Mouse (Mus musculus): ENCODE measurements at regions not wholly inside any gene's neighbourhood (a gene's known extent, or its start where the extent isn't known, plus 50 kb on each side); places are given as distances from the start of the nearest gene placed in this dataset.

GRCm38 (mm10) chr2:78972288-78973117, 104.6 kb downstream of the Ube2e3 start:
- DNase-seq = no peak

GRCm38 (mm10) chr2:78973811-78974210, 105.9 kb downstream of the Ube2e3 start:
- DNase-seq = no peak

GRCm38 (mm10) chr2:78974683-78975392, 106.9 kb downstream of the Ube2e3 start:
- DNase-seq = no peak

DNA sequence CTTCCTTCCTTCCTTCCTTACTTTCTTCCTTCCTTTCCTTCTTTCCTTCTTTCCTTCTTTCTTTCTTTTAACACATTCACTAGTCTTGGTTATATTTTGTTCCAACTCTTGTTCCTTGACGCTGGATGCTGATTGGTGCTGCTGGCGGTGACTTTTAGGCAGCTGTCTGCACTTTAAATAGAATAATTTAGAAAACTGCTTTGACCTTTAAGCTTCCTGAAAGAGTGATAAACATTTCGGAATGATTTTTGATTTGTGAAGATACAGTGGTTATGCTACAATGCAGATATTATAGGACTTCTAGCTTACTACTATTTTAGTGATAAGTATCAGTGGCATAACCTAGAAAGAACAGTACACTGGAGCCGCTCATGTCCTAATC, 107.5 kb downstream of the Ube2e3 start:
- DNase-seq = no peak

DNA sequence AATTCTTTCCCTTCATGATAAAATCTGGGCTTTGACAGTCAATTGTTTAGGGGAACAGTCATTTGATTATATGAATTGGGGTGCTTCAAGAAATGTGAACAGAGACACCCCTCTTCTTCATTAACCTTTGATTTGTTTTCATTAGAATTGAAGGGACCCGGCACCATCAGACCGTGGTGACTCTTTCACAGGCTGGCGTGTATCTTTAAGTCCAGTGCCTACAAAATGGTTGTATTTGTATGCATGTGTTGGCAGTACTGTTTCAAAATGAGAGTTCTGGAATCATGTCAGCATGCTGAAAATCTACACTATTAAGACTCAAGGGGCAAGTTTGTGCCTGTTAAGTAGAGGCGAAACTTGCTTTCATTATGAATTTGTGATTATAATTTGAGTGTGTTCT, 108.2 kb downstream of the Ube2e3 start:
- DNase-seq = no peak

GRCm38 (mm10) chr2:78977632-78978397, 109.9 kb downstream of the Ube2e3 start:
- DNase-seq = no peak

- no peak for DNase-seq
Measured at GRCm38 (mm10) chr2:78980019-78980418, 112.1 kb downstream of the Ube2e3 start.

DNA sequence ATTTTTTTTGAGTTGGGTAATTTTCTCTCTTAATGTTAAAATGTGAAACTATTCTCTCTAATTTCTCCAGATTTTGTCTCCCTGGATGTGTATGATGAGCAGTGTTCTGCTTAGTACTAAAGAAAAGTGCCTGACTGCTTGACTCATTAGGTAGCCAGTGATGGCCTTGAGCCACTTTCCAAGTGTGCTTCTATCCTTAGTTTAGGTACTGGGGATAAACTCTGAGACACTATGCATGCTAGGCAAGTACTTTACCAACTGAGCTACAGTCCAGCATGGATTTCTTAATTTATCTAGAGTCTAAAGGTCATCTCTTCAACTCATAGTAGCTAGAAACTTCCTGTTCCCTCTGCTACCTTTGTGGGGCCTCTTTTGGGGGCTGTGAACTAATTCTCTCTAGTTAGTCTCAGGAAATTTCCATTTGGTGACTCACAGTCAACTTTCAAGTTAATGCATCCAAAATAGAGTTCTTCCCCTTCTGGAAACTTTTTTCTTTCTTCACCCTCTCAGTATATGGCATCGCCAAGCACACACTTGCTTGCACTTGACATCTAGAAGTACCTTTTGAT, 112.8 kb downstream of the Ube2e3 start:
- DNase-seq = no peak

GRCm38 (mm10) chr2:78983347-78983746, 115.4 kb downstream of the Ube2e3 start:
- no peak for DNase-seq

- no peak for DNase-seq
Measured at GRCm38 (mm10) chr2:78983944-78984498, 116.1 kb downstream of the Ube2e3 start.

- DNase-seq = no peak
Measured at GRCm38 (mm10) chr2:78986984-78987383, 119.1 kb downstream of the Ube2e3 start.

- DNase-seq = no peak
Measured at GRCm38 (mm10) chr2:78987388-78987787, 119.5 kb downstream of the Ube2e3 start.

DNA sequence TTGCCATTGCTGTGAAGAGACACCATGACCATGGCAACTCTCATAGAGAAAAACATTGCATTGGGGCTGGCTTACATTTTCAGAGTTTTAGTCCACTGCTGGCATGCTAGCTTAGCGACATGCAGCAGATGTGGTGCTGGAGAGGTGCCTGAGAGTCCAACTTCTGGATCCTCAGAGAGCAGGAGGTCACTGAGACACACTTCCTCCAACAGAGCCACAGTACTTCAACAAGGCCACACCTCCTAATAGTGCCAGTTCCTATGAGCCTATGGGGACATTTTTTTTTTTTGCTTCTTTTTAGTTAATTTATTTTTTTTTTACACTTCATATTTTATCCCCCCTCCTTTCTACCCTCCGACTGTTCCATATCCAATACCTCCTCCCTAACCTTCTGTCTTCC, 120.3 kb downstream of the Ube2e3 start:
- DNase-seq = no peak

- no peak for DNase-seq
Measured at GRCm38 (mm10) chr2:78994800-78995555, 127.1 kb downstream of the Ube2e3 start.

DNA sequence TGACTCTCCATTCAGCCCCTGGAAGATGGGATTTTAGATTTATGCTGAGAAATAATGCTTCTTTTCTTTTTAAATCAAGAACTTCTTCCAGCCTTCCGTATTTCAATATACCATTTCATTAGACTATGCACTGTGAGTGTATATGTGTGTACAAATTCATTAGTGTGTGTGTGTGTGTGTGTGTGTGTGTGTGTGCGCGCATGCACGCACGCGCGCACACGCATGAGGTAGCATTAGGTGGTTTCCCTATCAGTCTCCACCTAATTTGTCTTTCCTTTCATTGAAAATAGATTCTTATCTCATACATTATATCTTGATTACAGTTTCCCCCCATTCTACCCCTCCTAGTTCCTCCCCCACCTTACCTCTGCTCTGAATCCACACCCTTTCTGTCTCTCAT, 130.7 kb downstream of the Ube2e3 start:
- DNase-seq = no peak

DNA sequence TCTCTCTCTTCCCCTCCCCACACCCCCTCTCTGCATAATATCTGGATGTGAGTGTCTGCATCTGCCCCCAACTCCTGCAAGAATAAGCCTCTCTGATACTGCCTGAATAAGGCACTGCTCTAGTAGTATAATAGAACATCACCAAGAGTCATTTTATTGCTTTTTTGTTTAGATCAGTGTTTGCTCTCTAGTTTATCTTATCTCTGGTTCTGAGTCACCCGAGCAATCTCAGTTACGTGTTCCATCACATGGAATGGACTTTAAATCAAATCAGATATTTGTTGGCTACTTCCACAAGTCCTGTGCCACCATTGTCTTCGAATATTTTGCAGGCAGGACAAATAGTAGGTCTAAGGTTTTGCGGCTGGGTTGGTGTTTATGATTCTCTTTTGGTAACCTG, 131.5 kb downstream of the Ube2e3 start:
- no peak for DNase-seq

- no peak for DNase-seq
Measured at GRCm38 (mm10) chr2:79004862-79005261, 136.9 kb downstream of the Ube2e3 start.

DNA sequence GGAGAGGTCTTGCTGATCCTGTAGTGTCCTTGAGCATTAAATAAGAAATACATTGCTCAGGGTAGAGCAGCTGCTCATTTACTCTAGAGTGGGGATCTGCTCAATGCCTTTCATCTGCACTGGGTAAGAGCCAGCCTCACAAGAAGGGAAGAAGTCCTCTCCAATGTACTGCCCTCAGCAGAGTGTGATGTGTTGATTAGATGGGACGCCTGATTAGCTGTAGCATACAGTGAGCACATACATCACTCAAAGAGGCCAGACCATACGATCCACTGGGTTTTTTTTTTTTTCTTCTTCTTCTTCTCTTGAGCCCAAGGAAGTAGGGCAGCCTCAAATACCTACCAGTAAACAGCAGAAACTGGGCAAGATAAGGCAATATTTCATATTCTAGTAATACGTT, 140.7 kb downstream of the Ube2e3 start:
- DNase-seq = no peak

DNA sequence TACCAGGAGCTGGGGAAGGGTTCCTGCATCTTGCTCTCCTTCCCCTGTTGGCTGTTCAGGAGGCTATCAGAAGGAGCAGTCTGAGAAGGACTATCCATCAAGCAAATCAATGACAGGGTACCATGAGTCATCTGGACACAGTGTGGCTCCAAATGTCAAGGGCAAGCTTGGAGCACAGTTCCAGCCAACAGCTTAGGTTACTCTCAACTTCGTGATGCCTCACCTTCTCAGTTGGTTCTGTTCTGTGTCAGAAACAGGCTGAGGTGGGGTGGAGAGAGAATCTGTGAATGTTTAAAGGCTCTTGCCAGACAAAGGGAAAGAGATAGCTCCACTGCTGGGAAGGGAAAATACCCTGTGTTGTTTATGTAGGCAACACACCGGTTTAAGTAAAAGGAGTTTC, 141.9 kb downstream of the Ube2e3 start:
- DNase-seq = no peak

GRCm38 (mm10) chr2:79010273-79010672, 142.3 kb downstream of the Ube2e3 start:
- DNase-seq = no peak

- DNase-seq = no peak
Measured at GRCm38 (mm10) chr2:79018732-79019423, 151.0 kb downstream of the Ube2e3 start.
